Mouse (Mus musculus): ENCODE results near the gene Rpl35a.
"Not testable (repeated sequence)": the region's sequence is repeated elsewhere in the genome, so short reads cannot be mapped to it uniquely, and the experiment has no call there.

Gene Rpl35a

DNA sequence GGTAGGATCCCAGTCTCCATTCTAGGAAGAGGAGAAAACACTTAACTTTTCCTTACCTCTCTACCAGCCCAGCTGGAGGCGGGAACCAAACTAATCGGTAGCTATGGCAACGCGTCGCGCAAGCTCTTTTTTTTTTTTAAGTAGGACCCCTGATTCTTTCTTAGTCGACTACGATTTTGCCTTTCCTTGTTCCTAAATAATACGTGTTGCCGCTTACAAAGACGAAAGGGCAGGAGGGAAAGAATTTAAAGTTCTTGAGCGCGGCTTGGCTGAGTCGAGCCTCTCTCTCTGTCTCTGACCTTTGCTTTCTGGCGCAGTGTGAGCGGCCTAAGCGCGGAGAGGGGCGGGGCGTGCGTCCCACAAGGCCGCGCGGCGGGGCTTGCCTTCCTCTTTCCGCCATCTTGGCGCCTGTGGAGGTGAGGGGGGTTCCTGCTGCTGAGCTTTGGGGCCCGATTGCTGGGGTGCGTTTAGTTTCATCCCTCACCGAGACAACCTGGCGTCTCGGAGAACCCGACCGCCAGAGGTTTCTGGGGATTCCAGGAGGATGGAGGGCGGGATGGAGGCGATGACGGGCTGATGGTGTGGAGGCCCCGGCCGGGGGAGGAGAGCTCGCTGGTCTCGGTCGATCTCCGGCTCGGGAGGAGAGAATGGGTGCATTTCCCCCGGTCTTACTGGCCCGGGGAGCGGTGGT lies at the start of gene Rpl35a, which contains the start of gene Iqcg:
Rpl35a (plus strand) TSS at position 359 of the 691 bp plus-strand sequence.
Iqcg (minus strand) TSS at position 124 of the 691 bp plus-strand sequence.
- DNase-seq (ENCODE audit: low read depth, low spot score), result peak; percentile 91

GRCm38 (mm10) chr16:33006888-33007287 lies 49.4 kb upstream of the Rpl35a start:
- no peak for DNase-seq (ENCODE audit: low read depth, low spot score)

- DNase-seq (ENCODE audit: low read depth, low spot score), result no peak
Measured at GRCm38 (mm10) chr16:33007436-33007835, 48.8 kb upstream of the Rpl35a start.

- DNase-seq (ENCODE audit: low read depth, low spot score), result peak; percentile 42
Measured at GRCm38 (mm10) chr16:33010166-33010565, 46.1 kb upstream of the Rpl35a start.

- no peak for DNase-seq (ENCODE audit: low read depth, low spot score)
Measured at GRCm38 (mm10) chr16:33013801-33014200, 42.5 kb upstream of the Rpl35a start.

DNA sequence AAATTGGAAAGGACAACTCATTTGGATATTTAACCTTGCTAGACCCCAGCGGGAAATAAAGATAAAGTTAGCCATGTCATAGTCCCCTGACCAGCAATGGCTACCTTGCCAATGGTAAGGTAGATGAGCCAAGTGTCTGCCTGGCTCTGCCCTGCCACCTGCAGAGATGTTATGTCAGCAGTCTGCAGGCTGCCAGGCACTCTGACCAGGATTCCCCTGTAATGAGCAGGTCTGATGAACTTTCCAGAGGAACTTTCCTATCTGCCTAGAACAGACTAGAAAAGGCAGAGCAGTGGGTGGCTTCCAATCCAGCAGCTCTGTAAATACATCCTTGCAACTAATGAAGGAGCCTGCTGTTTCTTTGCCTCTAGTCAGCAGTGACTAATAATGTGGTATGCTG lies 41.3 kb upstream of the Rpl35a start:
- no peak for DNase-seq (ENCODE audit: low read depth, low spot score)

- no peak for DNase-seq (ENCODE audit: low read depth, low spot score)
Measured at GRCm38 (mm10) chr16:33015396-33015907, 40.8 kb upstream of the Rpl35a start.

GRCm38 (mm10) chr16:33015986-33016385 lies 40.3 kb upstream of the Rpl35a start:
- no peak for DNase-seq (ENCODE audit: low read depth, low spot score)

- peak; percentile 44 for DNase-seq (ENCODE audit: low read depth, low spot score)
Measured at GRCm38 (mm10) chr16:33017677-33018349, 38.4 kb upstream of the Rpl35a start.

GRCm38 (mm10) chr16:33019117-33019770 lies 37.0 kb upstream of the Rpl35a start:
- DNase-seq (ENCODE audit: low read depth, low spot score), result no peak

- DNase-seq (ENCODE audit: low read depth, low spot score), result no peak
Measured at GRCm38 (mm10) chr16:33021381-33021780, 34.9 kb upstream of the Rpl35a start.

- DNase-seq (ENCODE audit: low read depth, low spot score), result no peak
Measured at GRCm38 (mm10) chr16:33023750-33024149, 32.5 kb upstream of the Rpl35a start.

DNA sequence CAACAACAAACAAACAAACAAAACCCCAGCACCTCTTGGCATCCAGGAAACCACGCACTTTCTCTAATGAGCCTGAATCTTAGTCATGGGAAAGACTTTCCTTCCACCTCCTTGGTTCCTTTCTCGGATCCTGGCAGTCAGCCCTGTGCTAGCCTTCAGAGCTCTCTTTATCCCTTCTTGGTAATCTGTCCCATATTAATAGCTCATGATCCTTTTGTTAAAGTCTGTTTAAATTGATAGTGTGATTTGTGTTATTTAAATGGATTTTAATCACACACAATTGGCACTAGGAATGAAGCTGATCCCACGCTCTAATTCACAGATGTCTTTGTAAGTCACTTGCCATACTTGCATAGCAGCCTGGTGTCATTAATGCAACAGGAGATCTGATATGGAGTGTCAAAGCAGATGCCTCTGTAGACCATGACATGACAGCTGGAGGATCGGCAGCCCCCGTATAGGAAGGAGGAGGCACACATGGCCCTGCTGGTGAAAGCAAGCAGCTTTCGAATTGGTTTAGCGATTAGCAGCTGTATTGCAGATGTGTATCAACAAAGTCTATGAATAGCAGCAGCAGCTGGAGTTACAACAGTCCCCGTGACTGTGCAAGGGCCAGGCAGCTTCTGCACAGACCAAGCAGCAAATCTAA lies 31.7 kb upstream of the Rpl35a start:
- DNase-seq (ENCODE audit: low read depth, low spot score), result no peak

DNA sequence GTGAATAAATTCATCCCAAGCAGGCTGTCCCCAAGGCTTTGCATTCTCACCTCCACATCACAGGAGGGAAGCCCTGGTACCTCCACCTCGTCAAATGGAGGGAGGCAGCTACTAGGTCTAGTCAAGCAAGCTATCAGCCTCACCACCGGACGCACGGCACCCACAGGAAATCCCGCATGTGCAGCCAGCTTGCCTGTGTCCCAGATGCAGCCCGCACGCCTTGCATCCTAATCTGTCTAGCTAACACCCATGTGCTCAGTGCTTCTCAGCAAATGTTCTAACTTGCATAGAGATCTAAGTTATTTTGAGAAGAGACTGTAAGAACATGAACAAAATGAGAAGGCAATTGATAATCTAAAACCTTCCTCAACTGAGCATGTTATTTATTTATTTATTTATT lies 29.9 kb upstream of the Rpl35a start:
- no peak for DNase-seq (ENCODE audit: low read depth, low spot score)

GRCm38 (mm10) chr16:33036006-33036405 lies 20.2 kb upstream of the Rpl35a start:
- DNase-seq (ENCODE audit: low read depth, low spot score), result no peak

- no peak for DNase-seq (ENCODE audit: low read depth, low spot score)
Measured at GRCm38 (mm10) chr16:33042682-33043081, 13.6 kb upstream of the Rpl35a start.

DNA sequence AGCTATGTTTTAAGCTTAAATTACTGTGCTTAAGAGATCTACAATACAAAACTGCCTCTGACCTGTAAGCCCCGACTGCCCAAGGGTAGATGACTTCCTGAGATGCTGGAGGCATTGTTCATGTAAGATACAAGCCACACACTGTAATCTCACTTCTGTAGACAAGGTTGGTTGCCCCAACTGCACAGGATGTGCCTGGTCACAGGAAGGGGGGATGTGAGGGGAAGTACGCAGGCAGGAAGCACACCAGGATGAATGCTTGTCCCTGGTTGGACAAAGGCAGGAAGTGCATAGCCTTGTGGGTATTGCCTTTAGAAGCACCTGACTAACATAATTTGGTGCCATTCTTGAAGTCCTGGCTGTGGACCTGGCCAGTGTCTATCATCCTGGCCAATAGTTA lies 13.0 kb upstream of the Rpl35a start:
- no peak for DNase-seq (ENCODE audit: low read depth, low spot score)

- DNase-seq (ENCODE audit: low read depth, low spot score), result no peak
Measured at GRCm38 (mm10) chr16:33048004-33048403, 8.2 kb upstream of the Rpl35a start.

DNA sequence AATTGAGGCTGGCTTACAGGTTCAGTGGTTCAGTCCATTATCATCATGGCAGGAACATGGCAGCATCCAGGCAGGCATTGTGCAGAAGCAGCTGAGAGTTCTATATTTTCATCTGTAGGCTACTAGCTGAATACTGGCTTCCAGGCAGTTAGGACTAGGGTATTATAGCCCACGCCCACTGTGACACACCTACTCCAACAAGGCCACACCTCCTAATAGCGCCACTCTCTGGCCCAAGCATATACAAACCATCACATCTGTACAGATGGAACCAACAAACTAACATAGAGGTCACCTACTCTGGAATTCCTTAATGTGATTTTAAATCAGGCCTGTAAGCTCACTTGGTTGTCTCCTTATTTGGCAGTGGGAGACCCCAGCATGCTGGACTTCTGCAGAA lies 7.6 kb upstream of the Rpl35a start:
- DNase-seq (ENCODE audit: low read depth, low spot score), result no peak

GRCm38 (mm10) chr16:33049809-33050208 lies 6.4 kb upstream of the Rpl35a start:
- DNase-seq (ENCODE audit: low read depth, low spot score), result no peak

- DNase-seq (ENCODE audit: low read depth, low spot score), result no peak
Measured at GRCm38 (mm10) chr16:33053141-33053540, 3.1 kb upstream of the Rpl35a start.

- DNase-seq (ENCODE audit: low read depth, low spot score), result not testable (repeated sequence)
Measured at GRCm38 (mm10) chr16:33054927-33055326, 1.3 kb upstream of the Rpl35a start.
